Mouse (Mus musculus) liver, embryonic 16.5 days (tissue): Measurements from ENCODE around the gene Tpd52l1. TPM values are rescaled to one million over a fixed set of nuclear protein-coding genes. Genes with fewer than 3 reads are reported as not detected.

Experiments used
- ATAC-seq: fragments of 200-750 bp; cut with Nextera tagmentation; 2 replicates; pipeline ENCODE4 v1.8.0; 2017; ENCODE audit warnings: low read depth, mild to moderate bottlenecking, moderate number of reproducible peaks, moderate library complexity
- H3K27ac ChIP-seq: fragments of 300-500 bp; sonication (generic); 2 replicates; pipeline ENCODE4 v1.5.1; 2014; ENCODE audit warnings: mild to moderate bottlenecking, low read length
- H3K27me3 ChIP-seq: fragments of 300-500 bp; sonication (generic); 2 replicates; pipeline ENCODE4 v1.6.1; 2014; ENCODE audit warnings: low read depth, low read length, mixed read lengths; ENCODE audit not compliant: control insufficient read depth, insufficient read depth
- H3K36me3 ChIP-seq: fragments of 300-500 bp; sonication (generic); 2 replicates; pipeline ENCODE4 v1.6.1; 2014; ENCODE audit warnings: mild to moderate bottlenecking; ENCODE audit not compliant: control insufficient read depth, insufficient read depth
- H3K4me1 ChIP-seq: fragments of 300-500 bp; sonication (generic); 2 replicates; pipeline ENCODE4 v1.6.1; 2014; ENCODE audit warnings: low read depth, low read length, mixed read lengths; ENCODE audit not compliant: control insufficient read depth
- H3K4me2 ChIP-seq: fragments of 300-500 bp; sonication (generic); 2 replicates; pipeline ENCODE4 v1.6.1; 2014; ENCODE audit warnings: low read depth, low read length, mixed read lengths
- H3K4me3 ChIP-seq: fragments of 300-500 bp; sonication (generic); 2 replicates; pipeline ENCODE4 v1.5.1; 2014; ENCODE audit warnings: low read depth, mild to moderate bottlenecking, low read length
- H3K9ac ChIP-seq: fragments of 300-500 bp; sonication (generic); 2 replicates; pipeline ENCODE4 v1.6.1; 2014; ENCODE audit warnings: low read depth, low read length
- H3K9me3 ChIP-seq: fragments of 300-500 bp; sonication (generic); replicated peaks from 2 replicates; pipeline ENCODE4 v1.6.1; 2016; ENCODE audit warnings: low read length; ENCODE audit not compliant: control insufficient read depth
- WGBS: fragments of 180-500 bp; shearing (Covaris S2); extraction: QIAGEN DNeasy Blood & Tissue Kit; methylation state at CpG from one replicate; pipeline ENCODE4 v1.1.7; 2014; ENCODE audit not compliant: insufficient replicate concordance; 5-methylcytosine and 5-hydroxymethylcytosine counted together
- polyA plus RNA-seq: library from polyadenylated mRNA; unstranded; fragments of >200 nt; fragmentation: Nextera tagmentation; extraction: Ambion mirVana; gene quantifications from 2 replicates; pipeline ENCODE4 v1.2.1, GENCODE M21; 2015

The Tpd52l1 gene
- polyA plus RNA-seq, 1 experiment from 2014 or later: 0.96 TPM

DNA sequence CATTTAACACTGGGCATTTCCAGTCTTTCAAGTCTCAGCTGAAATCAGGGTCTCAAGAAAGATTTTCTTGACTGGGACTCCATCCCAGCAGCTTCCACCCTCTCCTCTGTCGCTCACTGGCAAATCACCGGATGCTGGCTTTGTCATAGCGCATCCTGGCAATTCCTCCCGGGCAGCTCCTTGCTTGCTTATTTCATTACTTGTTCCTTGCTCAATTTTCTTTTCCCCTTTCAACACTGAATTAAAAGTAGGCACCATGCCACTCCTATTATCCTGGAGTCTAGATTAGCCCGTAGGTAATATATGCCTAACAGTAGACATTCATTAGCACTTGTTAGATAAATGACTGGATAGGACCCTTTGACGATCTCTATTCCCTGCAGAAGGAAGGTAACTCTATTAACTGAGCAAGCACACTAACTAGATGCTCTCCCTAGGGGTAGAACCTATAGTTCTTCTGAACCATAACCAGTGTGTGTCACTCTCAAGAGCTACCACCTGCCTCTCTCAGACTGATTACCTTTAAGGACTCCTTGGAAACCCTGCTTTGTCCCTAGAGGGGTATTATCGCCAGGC, 90.8 kb downstream of the Tpd52l1 start:
- no peak for ATAC-seq

DNA sequence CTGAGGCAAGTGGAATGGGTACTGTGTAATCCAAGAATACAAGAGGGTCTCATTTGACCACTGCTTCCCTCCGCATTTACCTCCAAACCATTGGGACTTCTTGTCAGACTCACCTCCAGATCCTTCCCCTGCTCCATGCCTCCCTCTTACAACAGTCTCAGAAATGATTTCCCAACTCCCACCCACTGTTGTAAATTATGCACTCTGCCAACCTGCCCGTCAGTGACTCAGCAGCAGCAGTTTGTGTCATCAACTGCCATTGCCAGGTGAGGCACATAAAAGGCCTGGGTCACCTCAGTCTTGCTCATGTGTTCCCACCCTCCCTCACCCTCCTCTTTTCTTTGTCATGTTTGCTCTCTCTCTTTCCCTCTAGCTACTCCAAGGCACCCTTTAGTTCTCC, 91.6 kb downstream of the Tpd52l1 start:
- H3K9me3 ChIP-seq: no peaks in the 10 kb centered on the region
- WGBS: 48% methylated on average over 2 of the region's 2 CpGs
- no peaks in the 10 kb centered on the region for H3K27me3 ChIP-seq
- no peak overlapping the region for H3K27ac ChIP-seq
- H3K4me1 ChIP-seq: no peaks in the 10 kb centered on the region
- ATAC-seq: no peak
- H3K4me2 ChIP-seq: no peak overlapping the region
- H3K9ac ChIP-seq: no peak overlapping the region
- no peaks in the 10 kb centered on the region for H3K36me3 ChIP-seq
- no peak overlapping the region for H3K4me3 ChIP-seq

More for the DNA sequence above, 90.8 kb downstream of the Tpd52l1 start:
- H3K27ac ChIP-seq: no peak overlapping the region
- H3K4me1 ChIP-seq: no peaks in the 10 kb centered on the region
- H3K9me3 ChIP-seq: no peaks in the 10 kb centered on the region
- no peak overlapping the region for H3K4me2 ChIP-seq
- H3K27me3 ChIP-seq: no peaks in the 10 kb centered on the region
- no peak overlapping the region for H3K9ac ChIP-seq
- H3K36me3 ChIP-seq: no peaks in the 10 kb centered on the region
- WGBS: 65% methylated on average over 7 of the region's 7 CpGs
- no peak overlapping the region for H3K4me3 ChIP-seq

DNA sequence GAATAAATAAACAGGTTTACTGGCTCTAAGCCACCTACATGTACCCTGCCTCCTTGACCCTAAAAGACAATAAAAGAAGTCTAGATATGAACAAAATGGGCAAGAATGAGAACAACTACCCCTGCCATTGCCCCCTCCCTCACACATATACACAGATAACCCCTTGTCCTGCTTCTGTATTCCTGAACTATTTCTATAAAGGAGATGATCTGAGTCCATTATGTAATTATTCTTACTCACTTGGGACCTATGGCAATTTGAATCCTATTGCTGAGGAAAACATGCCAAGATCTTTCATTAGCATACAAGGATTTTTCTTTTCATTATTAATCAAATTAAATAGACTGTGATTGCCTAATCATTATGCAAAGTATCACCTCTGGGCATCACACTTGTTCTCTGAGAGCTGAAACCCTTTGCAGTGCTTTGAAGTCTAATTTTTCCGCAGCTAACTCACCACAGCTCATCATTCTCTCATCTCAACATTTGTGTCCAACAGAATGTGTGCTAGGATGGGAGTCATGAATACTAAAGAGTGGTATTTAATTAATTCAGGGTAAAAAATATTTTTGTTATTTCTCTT, 92.8 kb downstream of the Tpd52l1 start:
- H3K9me3 ChIP-seq: no peaks in the 10 kb centered on the region
- H3K4me1 ChIP-seq: no peaks in the 10 kb centered on the region
- H3K27ac ChIP-seq: no peak overlapping the region
- H3K4me2 ChIP-seq: no peak overlapping the region
- 46% methylated on average over 1 of the region's 1 CpGs for WGBS
- H3K9ac ChIP-seq: no peak overlapping the region
- no peaks in the 10 kb centered on the region for H3K36me3 ChIP-seq
- no peaks in the 10 kb centered on the region for H3K27me3 ChIP-seq
- ATAC-seq: no peak
- no peak overlapping the region for H3K4me3 ChIP-seq

DNA sequence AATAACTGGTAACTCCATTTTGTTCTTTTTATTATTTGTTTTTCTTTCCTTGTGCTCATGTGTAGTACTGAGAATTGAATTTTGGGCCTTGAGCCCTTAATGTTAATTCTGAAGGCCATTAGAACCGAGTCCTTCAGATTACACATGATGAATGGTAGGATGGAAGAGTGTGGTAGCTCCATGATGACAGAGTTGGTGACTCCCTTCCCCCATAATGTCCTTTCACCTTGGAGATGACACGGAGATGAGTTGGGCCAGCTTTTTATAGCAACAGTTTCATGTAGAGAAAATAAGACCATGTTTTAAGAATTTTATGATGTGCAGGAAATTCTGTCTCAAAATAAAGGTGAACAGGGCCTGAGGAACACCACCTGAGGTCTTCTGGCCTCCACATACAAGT, 94.7 kb downstream of the Tpd52l1 start:
- H3K36me3 ChIP-seq: no peaks in the 10 kb centered on the region
- H3K9me3 ChIP-seq: no peaks in the 10 kb centered on the region
- no peaks in the 10 kb centered on the region for H3K27me3 ChIP-seq
- H3K27ac ChIP-seq: no peak overlapping the region
- no peak overlapping the region for H3K4me2 ChIP-seq
- H3K4me1 ChIP-seq: no peaks in the 10 kb centered on the region
- no peak for ATAC-seq
- H3K9ac ChIP-seq: no peak overlapping the region
- 52% methylated on average over 2 of the region's 2 CpGs for WGBS
- H3K4me3 ChIP-seq: no peak overlapping the region

DNA sequence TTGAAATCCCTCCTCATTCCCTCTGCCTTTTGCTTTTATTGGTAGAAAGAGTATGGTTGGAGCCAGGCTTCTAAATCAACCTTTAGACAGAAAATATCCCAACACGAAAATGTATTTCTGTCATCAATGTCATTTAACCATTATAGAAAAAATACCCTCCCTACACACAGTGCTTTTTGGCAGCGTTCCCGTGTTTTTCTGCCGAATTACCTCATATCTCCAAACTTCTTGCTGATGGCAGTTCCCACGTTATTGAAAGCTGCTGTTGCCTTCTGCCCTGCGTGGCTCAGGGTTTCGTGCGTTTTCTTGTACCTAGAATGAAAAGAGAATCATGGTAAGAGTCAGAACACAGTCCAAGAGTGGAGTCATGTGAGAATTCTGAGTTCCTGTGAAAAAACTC, 99.4 kb downstream of the Tpd52l1 start:
- 72% methylated on average over 8 of the region's 8 CpGs for WGBS
- no peak overlapping the region for H3K27ac ChIP-seq
- H3K4me1 ChIP-seq: no peaks in the 10 kb centered on the region
- no peak overlapping the region for H3K9ac ChIP-seq
- H3K4me3 ChIP-seq: no peak overlapping the region
- H3K4me2 ChIP-seq: no peak overlapping the region
- ATAC-seq: no peak
- no peaks in the 10 kb centered on the region for H3K36me3 ChIP-seq
- no peaks in the 10 kb centered on the region for H3K9me3 ChIP-seq
- no peaks in the 10 kb centered on the region for H3K27me3 ChIP-seq

DNA sequence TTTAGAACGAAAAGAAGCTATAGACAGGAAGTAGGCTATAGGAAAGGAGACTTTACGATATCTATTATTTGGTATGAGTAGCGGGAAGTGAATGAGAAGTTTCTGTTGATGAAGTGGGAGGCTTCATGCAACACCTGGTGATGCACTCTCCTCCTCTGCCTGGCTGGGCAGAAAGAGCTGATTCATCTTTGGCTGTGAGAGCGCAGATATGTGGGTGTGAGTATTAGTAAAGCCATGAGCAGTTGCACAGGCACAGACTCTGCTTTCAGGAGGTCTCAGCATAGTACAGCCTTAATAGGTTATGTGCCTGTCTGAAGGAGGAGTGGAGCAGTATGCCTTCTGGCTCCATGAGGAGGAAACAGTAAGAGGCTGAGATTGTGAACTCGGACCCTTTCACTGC, 109.3 kb downstream of the Tpd52l1 start:
- no peak for ATAC-seq
- no peak overlapping the region for H3K27ac ChIP-seq
- no peaks in the 10 kb centered on the region for H3K27me3 ChIP-seq
- H3K4me1 ChIP-seq: no peaks in the 10 kb centered on the region
- WGBS: 65% methylated on average over 5 of the region's 5 CpGs
- H3K4me3 ChIP-seq: no peak overlapping the region
- no peak overlapping the region for H3K9ac ChIP-seq
- no peaks in the 10 kb centered on the region for H3K36me3 ChIP-seq
- no peak overlapping the region for H3K4me2 ChIP-seq
- H3K9me3 ChIP-seq: no peaks in the 10 kb centered on the region

DNA sequence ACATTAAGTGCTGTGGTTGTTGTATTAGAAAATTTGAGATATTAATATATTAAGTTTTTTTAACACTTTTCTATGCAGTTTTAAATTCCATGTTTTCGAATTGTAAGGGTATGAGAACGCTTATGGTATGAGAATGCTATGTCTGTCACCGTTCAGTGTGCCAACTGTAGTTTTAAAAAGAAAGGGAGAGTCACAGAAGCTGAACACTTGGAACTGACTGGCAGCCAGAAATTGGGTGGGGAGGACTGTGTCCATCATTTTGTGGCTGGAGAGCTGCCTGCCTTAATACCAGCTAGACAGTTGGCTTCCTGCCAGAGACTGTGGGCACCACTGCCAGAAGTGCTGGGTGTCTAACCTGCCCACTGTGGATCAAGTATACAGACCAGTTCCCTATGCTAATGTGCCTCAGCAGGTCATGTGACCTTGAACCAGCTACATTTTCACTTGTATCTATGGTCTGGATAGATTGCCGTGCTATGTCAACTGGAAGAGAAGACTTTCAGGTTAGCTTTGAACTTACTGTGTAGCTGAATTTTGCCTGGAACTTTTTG, 114.5 kb downstream of the Tpd52l1 start:
- no peak for ATAC-seq
- Histone ChIP-seq H3K9me3 (no peaks in the 10 kb centered on the region), H3K27ac (no peak overlapping the region), H3K9ac (no peak overlapping the region), H3K4me2 (no peak overlapping the region), H3K36me3 (no peaks in the 10 kb centered on the region), H3K27me3 (no peaks in the 10 kb centered on the region), H3K4me3 (no peak overlapping the region), H3K4me1 (no peaks in the 10 kb centered on the region; the same call in 1 of the 2 replicates)
- 59% methylated on average over 4 of the region's 4 CpGs for WGBS

DNA sequence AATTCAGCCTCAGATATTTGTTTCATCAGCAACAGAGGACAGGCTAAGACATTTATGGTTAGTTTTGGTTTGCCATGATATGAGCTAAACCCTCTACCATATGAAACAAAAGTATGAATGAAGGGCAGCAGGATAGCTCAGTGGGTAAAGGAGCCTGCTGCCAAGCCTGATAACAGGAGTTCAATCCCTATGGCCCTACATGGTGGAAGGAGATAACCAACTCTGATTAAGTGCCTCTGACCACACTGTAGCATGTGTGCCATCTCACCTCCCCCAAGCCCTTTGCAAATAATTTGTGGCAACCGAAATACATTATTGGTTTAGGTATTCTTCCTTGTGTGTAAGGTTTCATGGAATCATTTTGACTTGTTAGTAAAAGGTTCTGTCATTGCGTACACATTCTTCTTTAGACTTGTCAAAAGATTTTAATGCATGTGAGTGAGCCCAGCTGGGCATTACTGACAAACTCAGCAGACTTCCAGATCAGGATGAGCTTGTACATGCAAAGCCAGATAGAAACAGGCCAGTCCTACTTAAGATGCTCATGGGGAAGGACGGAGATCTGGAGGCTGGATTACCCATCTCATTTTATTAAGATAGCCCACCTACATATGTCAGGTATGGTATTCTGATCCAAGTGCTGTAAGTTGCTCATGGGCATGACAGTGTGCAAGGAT, 115.3 kb downstream of the Tpd52l1 start:
- ATAC-seq: peak; percentile 60
- no peaks in the 10 kb centered on the region for H3K9me3 ChIP-seq
- no peak overlapping the region for H3K9ac ChIP-seq
- H3K4me3 ChIP-seq: no peak overlapping the region
- no peaks in the 10 kb centered on the region; the same call in 1 of the 2 replicates for H3K4me1 ChIP-seq
- H3K36me3 ChIP-seq: no peaks in the 10 kb centered on the region
- 59% methylated on average over 3 of the region's 3 CpGs for WGBS
- no peaks in the 10 kb centered on the region for H3K27me3 ChIP-seq
- no peak overlapping the region for H3K27ac ChIP-seq
- H3K4me2 ChIP-seq: no peak overlapping the region

DNA sequence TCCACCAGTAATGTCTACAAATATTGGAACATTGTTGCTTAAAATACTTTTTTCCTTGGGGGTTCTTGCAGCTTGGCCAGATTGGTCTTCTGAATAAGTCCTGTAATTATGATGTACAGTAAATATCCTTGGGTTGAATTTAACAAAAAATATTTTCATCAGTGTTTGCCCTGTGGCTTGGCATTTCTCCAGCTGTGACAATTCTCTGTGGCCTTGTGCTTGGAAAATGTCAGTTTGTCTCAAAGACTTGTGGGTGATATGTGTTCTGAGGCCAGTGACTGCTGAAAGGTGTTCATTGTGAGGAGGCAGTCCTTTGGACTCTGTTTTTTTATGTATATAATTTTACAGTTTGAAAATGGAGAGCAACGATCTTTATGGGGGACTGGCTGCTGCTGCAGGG, 116.3 kb downstream of the Tpd52l1 start:
- H3K27me3 ChIP-seq: no peaks in the 10 kb centered on the region
- 67% methylated on average over 1 of the region's 1 CpGs for WGBS
- H3K9ac ChIP-seq: no peak overlapping the region

More for the DNA sequence above, 116.3 kb downstream of the Tpd52l1 start:
- no peaks in the 10 kb centered on the region; the same call in 1 of the 2 replicates for H3K4me1 ChIP-seq
- no peak overlapping the region for H3K4me3 ChIP-seq
- H3K36me3 ChIP-seq: no peaks in the 10 kb centered on the region
- no peaks in the 10 kb centered on the region for H3K9me3 ChIP-seq
- no peak overlapping the region for H3K27ac ChIP-seq
- ATAC-seq: no peak
- no peak overlapping the region for H3K4me2 ChIP-seq
